Mouse (Mus musculus) 3134 (cell line): ENCODE measurements around the gene Pitpnc1.

Source experiments
- DNase-seq: peaks from one replicate; pipeline ENCODE4 v3.0.0-alpha.2; 2011; ENCODE audit warnings: low spot score; ENCODE audit not compliant: insufficient read length; ENCODE audit errors: extremely low read depth

Gene Pitpnc1

DNA sequence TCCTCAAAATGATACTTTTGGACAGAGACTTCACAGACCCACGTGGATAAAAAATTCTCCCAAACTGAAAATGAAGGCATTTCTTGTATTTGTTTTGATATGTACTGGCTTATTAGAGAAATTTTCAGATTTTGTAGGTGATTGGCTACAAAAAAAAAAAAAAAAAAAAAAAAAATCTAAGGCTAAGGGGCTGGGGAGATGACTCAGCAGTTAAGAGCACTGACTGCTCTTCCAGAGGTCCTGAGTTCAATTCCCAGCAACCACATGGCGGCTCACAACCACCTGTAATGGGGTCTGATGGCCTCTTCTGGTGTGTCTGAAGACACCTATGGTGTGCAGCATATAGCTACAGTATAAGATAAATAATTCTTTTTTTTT lies 182.3 kb downstream of the Pitpnc1 start:
- DNase-seq: no peak

DNA sequence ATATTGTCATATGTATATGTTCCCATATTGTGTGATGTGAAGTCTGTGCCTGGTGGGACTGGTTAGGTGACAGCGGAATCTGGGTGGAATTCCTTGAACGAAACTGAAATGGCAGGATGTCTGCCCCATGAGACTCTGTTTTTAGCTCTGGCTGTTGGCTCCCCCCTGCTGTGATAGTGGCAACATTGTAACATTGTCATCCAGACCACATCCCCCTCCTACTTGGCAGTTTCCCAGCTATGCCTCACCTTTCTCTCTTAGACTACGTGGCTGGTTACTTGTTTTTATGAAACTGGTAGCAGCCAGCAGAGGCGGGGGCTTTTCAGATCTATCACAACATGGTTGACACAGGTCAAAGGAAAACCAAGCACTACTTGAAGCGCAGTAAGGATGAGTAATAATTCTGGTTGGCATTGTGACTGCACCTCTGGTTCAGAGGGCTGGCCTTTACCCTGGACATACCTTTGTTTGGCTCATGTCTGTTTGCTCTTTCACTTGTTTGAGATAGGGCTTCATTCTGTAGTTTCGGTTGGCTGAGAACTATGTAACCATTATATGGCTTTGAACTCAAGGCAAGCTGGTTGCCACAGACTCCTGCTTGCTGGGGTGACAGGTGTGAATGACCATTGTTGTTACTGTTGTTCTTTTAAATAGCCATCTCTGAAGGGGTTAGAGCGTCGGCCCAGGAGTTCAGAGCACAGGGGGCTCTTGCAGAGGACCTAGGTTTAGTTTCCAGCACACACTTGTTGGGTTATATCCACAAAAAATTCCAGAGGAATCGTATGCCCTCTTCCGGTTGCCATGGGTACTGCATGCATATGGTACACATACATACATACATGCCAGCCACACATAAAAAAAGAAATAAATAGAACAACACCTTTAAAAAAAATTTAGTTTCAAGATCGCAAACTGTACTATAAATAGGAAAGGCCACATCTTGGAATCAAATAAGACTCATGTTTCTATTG lies 183.0 kb downstream of the Pitpnc1 start:
- DNase-seq: no peak

DNA sequence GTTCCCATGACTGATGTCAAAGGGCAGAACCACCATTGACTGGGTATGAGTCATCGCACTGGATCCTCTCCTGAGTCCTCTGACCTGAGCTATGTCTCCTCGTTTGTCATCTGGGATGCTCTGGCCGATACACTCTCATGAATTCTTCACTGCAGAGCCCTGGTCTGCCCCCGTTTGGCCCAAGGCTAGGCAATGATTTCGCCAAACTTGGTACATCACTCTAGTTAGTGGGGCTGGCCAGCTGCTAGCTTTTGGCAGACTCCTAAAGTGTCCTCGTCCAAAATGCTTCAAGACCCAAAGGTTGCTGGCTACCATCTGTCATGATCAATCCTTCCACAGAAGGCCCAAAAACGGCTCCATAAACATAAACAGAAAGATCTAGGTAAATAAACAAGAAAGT lies 184.8 kb downstream of the Pitpnc1 start:
- no peak for DNase-seq

DNA sequence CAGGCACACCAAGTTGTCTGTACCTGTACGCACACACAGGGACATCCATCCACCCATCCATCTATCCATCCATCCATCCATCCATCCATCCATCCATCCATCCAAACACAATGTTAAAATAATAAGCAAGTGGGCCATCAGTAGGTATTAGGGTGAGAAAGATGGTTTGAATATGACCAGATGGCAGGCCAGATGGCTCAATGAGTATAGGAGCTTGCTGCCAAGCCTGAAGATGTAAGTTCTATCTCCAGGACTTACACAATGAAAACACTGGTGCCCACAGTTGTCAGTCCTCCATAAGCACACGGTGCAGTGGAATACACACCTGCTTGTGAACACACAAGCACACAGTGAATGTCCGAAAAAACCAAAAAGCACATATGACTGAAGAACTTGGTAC lies 186.9 kb downstream of the Pitpnc1 start:
- no peak for DNase-seq

DNA sequence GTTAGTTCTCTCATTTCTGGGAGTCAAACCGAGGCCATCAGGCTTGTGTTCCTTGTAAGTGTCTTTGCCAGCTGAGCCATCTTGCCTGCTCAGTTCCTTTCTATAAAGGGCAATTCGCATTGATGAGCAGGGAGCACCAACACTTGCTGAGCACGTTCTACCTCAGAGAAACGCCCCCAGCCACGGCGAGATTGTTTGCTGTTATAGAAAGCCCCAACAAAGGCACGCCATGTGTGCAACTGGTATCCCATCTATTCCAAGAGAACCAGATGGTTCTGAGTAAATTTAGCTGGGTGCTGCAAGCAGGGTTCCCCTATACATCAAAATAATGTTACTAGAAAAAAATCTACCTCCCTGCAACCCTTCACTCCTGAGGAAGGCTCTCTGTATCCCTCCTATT lies 188.0 kb downstream of the Pitpnc1 start:
- no peak for DNase-seq

DNA sequence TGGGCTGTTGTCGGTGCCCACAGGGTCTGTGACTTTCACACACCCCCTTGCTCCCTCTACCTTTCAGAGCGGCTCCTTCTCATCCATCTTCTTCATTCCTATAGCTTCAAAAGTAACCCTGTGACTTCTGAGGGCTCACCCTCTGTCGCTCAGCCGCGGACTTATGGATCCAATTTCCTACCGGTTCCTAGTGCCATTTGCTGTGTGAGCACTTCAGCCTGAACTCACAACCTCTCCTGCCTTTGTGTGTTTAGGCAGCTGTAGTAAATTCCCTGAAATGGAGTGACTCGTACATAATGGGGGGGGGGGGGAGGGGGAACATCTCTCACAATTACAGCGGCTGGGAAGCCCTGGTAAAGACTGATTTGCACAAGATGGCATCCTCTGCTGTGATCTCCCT lies 191.2 kb downstream of the Pitpnc1 start:
- DNase-seq: no peak

DNA sequence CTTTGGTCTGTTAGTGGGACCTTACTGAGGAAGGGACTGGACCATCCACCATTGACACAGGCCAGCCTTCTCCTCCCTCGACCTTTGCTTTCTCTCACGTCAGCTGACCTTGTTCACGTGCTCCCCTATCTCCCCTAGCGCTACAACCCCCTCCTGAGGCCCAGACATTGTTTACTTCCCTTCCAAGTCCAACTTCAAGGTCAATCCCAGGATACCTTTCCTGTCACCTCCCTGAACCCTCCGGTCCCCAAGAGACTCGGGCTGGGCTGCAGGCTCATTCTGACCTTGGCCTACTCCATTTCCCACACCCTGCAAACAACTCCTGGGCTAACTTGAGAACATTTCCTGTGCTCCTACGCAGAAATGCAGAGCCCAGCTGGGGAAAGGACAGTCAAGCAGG lies 193.6 kb downstream of the Pitpnc1 start:
- no peak for DNase-seq

DNA sequence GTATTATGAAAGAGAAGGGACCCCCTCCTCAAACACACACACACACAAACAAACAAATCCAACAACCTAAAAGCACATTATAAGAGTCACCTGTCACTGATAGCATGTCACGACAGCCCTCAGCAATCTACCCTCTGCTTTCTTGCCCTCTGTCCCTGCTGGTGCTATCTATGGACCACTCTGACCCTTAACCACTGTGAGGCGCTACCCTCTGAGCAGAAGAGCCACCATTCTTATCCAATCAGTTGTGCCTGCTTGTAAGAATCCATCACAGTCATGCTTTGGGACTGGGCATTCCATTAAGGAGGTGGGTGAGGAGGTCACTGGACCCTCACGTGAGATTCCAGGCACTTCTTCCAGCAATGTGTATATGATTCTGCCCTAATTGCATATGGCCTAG lies 194.2 kb downstream of the Pitpnc1 start:
- no peak for DNase-seq

DNA sequence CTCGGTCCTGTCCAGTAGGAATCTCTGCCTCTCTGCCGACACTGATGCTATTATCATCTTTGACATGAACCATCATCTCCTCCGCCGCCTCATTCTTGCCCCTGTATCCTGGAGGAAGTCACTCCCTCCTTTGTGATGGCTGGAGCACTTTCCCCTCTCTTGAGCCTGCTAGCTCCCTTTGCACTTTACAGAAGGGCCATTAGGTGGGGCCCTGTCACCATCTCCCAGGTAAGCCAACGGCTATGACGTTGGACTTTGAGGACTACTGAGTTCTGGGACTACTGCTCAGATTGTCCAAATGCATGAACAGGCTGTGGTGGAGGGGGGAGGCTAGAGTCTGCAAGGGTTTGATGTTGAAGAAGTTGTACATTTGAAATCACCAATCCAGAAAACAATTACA lies 194.6 kb downstream of the Pitpnc1 start:
- no peak for DNase-seq

DNA sequence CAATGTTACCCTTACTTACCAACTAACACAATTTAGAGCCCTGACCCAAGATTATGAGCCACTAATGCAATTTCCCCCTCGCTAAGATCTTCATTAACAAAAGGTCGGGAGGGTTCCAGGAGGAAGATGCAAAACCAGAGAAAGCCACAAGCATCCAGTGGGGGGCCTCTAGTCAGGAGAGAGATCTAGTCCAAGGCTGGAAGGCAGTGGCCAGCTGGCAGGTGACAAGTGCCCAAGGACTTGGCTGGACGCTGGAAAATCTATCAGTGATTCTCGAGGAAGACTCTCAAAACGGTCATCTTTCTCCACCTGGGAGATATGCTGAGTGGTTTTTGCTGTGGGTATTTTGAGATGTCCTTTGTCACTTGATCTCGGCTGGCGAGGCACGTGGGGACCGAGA lies 196.3 kb downstream of the Pitpnc1 start:
- DNase-seq: no peak

DNA sequence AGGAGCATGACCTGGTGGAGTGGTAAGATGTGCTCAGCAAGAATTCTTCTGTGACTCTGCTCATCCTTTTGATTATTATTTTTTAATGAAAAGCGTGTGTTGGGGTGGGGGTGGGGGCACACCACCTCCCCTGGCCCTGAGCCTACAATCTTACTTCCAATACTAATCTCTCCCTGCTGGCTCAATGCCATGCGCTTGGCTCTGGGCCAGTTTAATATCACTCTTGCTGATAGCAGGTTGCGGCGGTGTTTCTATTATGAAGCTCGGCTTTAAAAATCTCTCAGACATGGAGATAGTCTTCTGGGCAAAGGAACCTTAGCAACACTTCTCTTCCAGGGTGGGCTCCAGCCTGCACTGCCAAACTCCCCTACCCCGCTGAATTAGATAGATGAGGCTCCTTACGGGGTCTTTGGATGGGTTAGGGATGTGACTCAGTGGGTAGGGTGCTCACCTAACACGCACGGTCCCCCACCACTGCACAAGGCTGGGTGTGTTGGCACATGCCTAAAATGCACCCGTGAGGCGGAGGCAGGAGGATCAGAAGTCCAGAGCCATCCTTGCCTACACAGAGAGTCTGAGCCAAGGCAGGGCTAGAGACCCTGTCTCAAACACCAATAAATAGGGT lies 198.0 kb downstream of the Pitpnc1 start:
- no peak for DNase-seq

DNA sequence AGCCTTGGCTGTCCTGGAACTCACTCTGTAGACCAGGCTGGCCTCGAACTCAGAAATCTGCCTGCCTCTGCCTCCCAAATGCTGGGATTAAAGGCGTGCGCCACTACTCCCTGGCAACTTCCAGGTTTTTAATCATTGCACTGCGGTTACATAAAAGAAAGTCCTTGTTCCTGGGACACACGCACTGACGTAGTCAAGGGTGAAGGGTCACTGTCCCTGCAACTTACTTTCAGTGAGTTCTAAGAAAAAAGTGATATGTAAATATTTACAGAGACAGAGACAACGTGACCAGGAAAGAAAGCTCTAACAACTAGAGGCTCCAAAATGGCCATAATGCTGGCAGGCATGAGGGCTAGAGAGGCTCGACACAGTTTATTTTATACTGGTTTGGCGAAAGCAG lies 199.9 kb downstream of the Pitpnc1 start:
- no peak for DNase-seq

DNA sequence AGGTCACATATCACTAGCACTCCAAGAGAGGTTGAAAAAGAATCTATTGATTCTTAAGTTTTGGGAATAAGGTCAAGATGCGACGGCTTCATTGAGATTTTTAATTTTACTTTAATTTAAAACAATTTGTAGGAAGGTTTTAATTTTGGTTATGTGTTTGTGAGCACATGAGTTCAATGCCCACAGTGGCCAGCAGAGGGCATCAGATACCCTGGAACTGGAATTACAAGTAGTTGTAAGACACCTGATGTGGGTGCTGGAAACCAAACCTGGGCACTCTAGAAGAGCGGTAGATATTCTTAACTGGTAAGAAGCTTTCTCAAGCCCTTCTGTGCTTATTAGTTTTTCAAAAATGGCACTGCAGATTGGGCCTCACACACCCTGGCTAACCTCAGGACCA lies 203.0 kb downstream of the Pitpnc1 start:
- no peak for DNase-seq

DNA sequence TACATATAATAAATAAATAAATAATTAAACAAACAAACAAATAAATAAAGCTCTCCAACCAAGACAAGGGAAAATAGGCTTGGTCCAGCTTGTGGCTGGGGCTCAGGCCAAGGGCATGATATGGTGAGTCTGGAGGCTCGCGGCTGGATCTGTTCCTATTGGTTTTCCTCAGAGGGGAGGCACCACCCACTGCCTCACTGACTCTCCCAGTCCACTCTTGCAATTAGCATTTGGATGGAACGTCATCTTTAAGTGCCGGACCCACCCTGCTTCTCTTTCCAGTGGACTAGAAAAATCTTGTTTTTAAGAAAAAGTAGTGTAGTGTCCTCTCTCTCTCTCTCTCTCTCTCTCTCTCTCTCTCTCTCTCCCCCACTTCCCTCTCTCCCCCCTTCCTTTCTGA lies 204.6 kb downstream of the Pitpnc1 start:
- no peak for DNase-seq

DNA sequence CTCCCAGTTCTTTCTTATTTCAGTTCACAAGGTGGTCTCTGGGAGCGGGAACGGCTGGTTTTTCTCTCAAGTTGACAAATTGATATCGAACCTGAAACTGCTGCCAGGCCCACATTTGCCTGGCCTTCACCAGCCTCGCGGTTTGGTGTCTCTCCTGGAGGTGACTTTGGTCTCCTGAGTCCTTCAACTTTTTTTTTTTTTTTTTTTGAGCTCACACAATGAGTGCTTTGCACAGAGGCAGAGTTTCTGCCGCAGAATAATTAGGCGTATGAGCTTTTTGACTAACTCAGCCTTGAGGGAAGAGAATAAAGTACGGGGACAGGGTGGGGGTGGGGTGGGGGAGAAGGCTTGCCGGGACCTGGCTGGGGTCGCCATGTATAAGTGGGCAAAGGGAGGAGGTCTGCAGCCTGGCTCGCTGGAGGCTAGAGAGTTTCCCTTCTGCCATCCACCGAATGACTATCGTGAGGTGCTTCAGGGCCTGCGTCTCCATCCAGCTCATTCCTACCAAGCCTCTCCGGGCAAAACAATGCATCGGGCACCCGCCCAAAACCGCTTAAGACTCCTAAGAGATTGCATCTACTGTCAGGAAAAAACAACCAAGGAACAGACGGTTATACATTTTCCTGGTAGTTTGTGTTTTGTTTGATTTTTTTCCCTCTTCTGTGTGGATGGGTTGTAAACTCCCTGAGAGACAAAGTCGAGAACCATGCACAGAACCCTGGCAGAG lies 205.4 kb downstream of the Pitpnc1 start:
- DNase-seq: no peak

DNA sequence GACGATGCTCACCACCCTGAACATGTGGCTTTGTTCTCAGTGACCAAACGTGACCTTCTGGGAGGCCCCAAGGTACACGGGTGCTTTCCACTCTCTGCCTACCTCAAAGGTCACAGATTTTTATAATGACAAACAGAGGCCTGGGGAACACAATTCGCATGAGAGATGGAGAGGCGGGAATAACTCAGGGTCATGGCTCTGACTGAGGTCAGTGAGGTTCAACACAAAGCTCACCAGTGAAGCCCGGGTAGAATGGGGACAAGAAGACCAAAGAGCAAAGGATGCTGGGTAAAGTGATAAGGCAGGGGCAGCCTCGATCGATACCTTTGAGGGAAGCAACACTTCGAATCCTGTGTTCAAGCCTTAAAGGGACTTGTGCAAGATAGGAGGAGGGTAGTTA lies 206.7 kb downstream of the Pitpnc1 start:
- no peak for DNase-seq

DNA sequence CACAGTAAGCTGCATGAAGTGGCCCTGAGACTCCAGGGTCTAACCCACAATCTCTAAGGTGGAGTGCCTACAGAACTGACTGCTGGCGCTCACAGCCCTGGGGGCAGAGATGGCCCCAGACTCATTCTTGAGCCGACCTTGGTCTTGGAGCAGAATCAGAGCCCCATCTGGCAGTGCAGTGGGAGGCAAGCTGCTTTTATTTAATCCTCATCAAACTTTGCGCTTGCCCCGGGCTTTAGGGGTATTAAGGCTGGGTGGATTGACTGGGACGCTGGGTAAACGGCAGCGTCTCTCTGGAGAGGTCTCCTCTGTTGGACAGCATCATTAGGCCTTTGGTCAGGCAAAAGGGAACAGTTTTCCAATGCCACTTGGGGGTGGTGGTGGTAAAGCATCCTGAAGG lies 211.1 kb downstream of the Pitpnc1 start:
- no peak for DNase-seq

DNA sequence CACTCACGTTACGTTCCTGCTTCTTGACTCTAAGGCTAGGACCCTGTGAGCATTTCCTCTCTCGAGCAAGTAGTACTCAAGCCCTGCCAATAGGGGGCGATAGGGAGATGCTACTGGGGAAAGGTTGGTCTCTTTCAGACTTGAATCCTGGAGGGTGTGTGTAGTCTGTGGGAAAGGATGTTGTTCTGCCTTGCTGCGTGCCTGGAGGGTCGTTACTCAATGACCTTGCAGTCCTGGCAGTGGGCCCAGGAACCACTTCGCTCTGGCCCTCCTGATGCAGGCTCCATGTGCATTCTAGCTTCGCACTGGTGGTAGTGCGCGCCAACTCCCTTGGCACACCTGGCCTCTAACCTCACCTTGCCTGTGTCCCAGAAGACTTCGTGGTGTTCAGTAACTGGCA lies 215.3 kb downstream of the Pitpnc1 start:
- no peak for DNase-seq

DNA sequence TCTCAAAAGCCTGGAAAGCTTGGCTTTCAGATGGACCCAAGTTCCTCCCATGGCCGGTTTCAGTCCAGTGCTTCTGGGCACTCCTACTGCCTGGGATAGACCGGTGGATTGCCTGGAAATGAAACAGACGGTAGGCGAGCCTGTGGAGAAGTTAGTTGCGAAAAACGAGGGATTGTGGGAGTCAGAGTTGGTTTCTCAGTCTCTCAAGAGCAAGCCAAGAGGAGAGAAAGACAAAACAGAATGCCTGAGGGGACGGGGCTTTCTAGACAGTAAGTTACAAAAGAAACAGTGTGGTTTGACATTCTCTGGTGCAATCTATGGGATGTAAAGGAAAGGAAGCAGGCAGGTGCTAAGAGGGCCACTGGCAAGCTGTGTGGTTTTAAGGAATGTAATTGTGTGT lies 216.3 kb downstream of the Pitpnc1 start:
- no peak for DNase-seq

DNA sequence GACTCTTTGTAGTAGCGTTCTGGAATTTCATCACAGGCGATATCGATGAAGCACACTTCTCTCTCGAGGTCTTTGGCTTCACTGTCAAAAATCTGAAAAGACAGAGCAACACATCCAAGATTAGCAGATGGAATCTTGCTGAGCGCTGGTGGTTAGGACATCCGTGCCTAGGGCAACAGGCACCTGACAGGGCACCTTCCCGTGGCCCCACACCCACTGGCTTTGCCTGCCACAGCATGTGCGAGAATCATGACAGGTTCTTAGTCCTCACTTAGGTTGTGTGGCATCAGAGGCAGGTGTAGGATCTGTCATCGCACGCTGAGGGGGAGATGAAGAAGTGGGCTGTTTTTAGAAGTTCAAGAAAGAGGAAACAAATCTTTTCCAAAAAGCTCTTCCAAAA lies 218.5 kb downstream of the Pitpnc1 start:
- DNase-seq: no peak

DNA sequence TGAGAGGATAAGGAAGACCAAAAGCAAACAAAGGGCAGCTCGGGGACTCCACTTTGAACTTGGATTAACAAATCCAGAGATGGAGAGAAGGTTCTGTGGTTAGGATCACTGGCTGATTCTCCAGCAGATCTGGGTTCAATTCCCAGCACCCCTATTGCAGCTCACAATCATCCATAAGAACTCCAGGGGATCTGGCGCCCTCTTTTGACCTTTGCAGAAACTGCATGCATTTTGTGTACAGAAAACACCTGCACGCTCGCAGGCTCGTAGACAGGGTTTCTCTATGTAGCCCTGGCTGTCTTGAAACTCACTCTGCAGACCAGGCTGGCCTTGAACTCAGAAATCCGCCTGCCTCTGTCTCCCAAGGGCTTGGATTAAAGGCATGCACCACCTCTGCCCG lies 219.0 kb downstream of the Pitpnc1 start:
- DNase-seq: no peak

DNA sequence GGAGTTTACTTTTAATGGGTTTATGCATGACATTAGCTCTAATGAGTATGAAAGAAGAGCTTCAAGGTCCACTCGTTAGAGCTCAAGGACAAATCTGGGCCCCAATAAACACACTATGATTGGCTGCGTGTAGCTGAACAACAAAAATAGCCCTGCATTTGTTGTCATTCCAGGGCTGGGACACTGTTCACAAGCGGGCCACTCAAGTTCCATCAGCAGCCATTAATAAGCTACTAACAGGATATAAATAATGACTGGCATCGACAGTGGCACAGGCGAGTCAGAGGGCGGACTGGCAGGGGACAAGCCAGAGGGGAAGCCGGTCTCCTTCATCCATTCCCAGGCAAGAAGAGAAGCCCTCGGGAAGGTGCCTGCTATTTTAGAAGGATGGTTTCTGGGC lies 219.6 kb downstream of the Pitpnc1 start:
- DNase-seq: no peak
